Mouse (Mus musculus): ENCODE data around the gene Taf6l. TPM values are rescaled to one million over a fixed set of nuclear protein-coding genes. Genes with fewer than 3 reads are reported as not detected.

The Taf6l gene
- total RNA-seq, 2 experiments from 2014 or later, result 7.2 to 8.9 TPM

- intact Hi-C loops (cut with DNase I), result no loop called here
- no peak for DNase-seq
Measured at GRCm38 (mm10) chr19:8798947-8799315, 12.7 kb upstream of the Taf6l start.

GRCm38 (mm10) chr19:8798264-8798946, 12.2 kb upstream of the Taf6l start, which contains the start of gene Polr2g:
Gene Polr2g, minus strand, starts transcription at chr19:8798577.
- intact Hi-C loops (cut with DNase I), result no loop called here
- peak; percentile 91 to 92 for DNase-seq

- no peak for DNase-seq
- intact Hi-C loops (cut with DNase I), result no loop called here
Measured at GRCm38 (mm10) chr19:8790171-8790570, 4.0 kb upstream of the Taf6l start.

DNA sequence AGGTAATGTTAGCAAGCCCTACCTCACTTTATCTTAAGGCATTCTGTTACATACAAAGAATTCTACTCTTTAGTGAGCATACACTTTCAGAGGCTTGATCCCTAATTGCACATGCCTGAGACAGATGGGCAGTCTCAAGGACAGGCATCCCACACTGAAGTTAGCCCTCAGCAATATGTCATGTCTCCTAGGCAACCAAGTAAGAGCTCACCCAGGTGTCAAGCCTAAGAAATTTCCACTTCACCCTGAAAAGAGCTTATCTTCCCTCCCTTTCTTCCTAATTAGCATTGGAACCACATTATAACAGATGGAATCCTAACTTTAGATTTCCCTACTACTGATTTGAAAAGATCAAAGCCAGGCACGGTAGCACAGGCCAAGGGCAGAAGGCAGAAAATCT, 3.0 kb upstream of the Taf6l start:
- no peak for DNase-seq
- intact Hi-C loops (cut with DNase I), result no loop called here

- intact Hi-C loops (cut with DNase I), result no loop called here
Measured at GRCm38 (mm10) chr19:8788521-8788920, 2.3 kb upstream of the Taf6l start.

GRCm38 (mm10) chr19:8774951-8775421, 11.2 kb downstream of the Taf6l start:
- DNase-seq, result no peak
- intact Hi-C loops (cut with DNase I), result loop anchor here (5.0 kb wide), 1 partner anchor 42 kb away; the partner anchor contains the start of gene Ttc9c

More at GRCm38 (mm10) chr19:8788521-8788920, 2.3 kb upstream of the Taf6l start:
- DNase-seq, result no peak

DNA sequence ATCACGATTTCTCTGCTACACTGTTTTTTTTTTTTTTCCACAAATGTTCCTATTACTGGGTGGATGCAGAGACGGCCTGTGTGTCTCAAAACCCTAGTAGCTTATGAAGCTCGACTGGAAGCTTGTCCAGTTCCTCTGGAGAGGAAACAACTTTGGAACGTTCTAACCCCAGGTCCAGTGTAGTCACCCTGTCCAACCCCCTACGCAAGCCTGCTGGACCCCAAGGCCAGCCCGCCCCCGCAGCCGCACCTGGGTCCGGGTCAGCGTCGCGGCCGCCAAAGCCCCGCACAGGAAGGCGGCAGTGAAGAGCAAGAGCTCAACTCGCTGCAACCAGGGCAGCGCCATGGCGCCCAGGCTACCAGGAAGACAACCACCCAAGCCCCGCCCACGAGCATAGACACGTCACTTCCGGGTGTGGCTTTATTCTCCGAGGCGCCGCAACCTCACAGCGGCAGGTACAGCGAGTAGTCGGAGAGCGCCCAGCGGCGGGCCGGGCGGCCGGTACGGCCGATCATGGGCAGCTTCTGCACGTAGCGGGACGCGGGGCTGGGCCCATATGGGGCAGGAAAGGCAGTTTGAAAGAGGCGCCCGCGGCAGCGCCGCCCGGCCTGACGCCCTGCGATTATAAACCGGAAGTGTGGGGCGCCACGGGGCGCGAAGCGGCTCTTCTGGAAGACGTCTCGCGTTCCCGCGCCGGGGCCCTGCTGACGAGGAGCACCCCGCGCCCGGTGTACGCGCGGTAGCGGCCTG, 12.0 kb downstream of the Taf6l start, which contains the start of gene Tmem179b:
TSS of gene Tmem179b (minus strand) at position 382 of the 750 bp plus-strand sequence.
- DNase-seq, result peak; percentile 95 to 97
- intact Hi-C loops (cut with DNase I), result loop anchor here (5.0 kb wide), 1 partner anchor 43 kb away; the partner anchor contains the start of gene Ttc9c

- intact Hi-C loops (cut with DNase I), result loop anchor here (5.0 kb wide), 1 partner anchor 44 kb away; the partner anchor contains the start of gene Ttc9c
- no peak for DNase-seq
Measured at GRCm38 (mm10) chr19:8773409-8773808, 12.8 kb downstream of the Taf6l start.

DNA sequence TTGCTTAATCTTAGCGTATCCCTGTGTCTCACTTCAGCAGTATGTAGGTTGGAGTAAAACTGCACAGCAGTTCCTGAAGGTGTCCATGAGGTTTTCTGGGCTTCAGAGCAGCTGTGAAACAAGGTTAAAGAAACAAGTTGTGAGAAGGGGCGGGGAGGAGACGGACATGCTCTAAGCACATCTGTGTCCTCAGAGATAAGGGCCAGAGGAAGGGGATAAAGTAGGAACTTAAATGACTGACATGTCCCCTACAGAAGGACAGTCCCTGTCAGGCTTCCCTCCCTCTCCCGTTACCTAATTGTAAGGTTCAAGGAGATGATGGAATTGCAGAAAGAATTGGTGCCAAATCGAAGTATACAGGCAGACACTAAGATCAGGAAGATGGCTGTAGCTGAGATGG, 13.2 kb downstream of the Taf6l start:
- no peak for DNase-seq
- intact Hi-C loops (cut with DNase I), result loop anchor here (5.0 kb wide), 1 partner anchor 44 kb away; the partner anchor contains the start of gene Ttc9c

DNA sequence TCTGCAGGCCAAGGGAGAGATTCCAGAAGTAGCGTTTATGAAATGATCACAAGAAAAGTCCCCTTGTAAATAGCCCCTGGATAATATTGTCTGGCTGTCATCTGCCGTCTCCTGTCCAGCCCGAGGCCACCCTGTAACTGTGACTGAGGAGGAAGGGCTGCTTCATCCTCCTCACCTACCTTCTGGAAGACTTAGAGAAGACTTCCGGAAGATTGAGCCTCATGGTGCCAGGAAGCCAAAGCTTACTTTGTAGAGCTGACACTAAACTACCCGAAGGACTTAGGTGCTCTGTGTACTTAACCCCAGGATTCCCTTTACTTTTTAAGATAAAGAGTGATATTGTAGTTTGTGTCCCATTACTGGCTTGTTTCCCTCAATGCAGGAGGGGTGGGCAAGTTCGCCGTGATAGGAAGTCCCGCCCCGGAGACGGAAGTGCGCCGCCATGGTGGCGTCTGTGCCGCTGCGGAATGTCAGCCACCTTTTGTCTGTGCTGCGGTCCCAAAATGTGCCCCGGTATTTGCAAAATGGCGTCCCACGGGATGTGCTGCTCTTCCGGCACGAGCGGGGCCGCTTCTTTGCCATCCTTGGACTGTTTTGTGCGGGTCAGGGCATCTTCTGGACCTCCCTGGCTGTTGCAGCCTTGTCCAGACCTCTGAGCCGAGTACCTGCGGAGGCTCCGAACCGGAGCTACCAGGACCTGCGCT, 15.5 kb downstream of the Taf6l start, which contains the start of gene Tmem223:
TSS of gene Tmem223 (plus strand) at position 430 of the 704 bp plus-strand sequence.
- peak; percentile 83 to 88 for DNase-seq
- intact Hi-C loops (cut with DNase I), result loop anchor here (5.0 kb wide), 1 partner anchor 47 kb away; the partner anchor contains the start of gene Ttc9c

DNA sequence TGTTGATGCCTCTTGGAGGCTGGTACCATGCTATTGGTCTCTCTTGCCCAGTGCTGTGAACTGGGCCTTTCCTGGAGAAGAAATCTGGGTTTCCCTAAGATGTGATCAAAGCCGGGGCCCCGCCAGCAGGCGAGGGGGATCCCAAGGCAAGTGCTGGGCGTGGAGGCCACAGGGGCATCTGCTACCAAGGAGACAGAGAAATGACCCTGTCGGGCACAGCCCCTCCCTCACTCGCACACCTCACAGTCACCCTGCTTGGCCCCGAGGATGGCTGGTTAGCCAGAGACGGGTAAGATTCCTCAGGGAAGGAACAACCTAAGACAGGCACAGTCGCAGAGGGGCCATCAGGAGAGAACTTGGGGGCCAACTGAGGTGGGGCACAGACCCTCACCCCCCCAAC, 20.7 kb downstream of the Taf6l start:
- intact Hi-C loops (cut with DNase I), result no loop called here
- DNase-seq, result no peak

DNA sequence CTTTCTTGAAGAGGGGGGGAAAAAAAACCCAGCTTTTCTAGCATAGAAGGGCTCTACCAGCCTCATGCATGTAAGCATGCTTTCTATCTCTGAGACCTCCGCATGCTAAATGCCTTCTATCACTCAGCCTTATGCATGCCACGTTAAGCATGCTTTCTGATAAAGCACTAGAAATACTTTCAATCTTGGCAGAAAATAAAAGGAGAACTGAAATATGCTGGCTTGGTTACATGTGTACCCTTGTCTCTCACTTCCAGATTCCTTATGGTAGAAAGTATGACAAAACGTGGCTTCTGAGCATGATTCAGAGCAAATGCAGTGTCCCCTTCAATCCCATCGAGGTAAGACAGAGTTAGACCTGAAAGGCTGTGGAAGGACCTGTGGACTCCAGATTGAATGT, 22.9 kb downstream of the Taf6l start:
- intact Hi-C loops (cut with DNase I), result no loop called here
- no peak for DNase-seq

DNA sequence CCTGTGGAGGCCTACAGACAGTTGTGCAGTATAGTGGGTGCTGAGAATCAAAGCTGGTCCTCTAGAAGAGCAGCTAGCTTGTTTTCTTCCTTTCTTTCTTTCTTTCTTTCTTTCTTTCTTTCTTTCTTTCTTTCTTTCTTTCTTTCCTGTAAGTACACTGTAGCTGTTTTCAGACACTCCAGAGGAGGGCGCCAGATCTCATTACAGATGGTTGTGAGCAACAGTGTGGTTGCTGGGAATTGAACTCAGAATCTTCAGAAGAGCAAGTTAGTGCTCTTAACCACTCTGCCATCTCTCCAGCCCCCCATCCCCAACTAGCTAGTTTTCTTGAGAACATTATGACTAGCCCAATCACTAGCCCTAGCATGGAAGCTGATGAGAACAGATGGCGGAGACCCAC, 25.5 kb downstream of the Taf6l start:
- intact Hi-C loops (cut with DNase I), result no loop called here
- no peak for DNase-seq

DNA sequence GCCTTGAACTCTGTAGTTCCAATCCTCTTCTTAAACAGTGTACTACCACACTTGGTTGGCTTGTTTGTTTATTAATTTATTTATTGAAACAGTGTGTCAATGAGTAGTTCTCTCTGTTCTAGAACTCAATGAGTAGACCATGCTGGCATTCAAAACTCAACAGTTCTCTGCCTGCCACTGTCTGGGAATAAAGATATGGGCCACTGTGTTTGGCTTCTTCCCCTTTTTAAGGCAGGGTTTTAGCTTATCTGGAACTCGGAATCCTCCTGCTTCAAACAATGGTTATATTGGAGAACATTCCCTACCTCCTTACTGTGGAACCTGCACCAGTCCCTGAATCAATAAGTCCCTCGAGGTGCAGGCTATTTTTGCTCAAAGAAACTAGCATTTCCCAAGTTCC, 27.3 kb downstream of the Taf6l start:
- intact Hi-C loops (cut with DNase I), result no loop called here

GRCm38 (mm10) chr19:8757471-8757998, 28.7 kb downstream of the Taf6l start:
- no peak for DNase-seq
- intact Hi-C loops (cut with DNase I), result no loop called here

More for the DNA sequence above, 27.3 kb downstream of the Taf6l start:
- DNase-seq, result no peak

DNA sequence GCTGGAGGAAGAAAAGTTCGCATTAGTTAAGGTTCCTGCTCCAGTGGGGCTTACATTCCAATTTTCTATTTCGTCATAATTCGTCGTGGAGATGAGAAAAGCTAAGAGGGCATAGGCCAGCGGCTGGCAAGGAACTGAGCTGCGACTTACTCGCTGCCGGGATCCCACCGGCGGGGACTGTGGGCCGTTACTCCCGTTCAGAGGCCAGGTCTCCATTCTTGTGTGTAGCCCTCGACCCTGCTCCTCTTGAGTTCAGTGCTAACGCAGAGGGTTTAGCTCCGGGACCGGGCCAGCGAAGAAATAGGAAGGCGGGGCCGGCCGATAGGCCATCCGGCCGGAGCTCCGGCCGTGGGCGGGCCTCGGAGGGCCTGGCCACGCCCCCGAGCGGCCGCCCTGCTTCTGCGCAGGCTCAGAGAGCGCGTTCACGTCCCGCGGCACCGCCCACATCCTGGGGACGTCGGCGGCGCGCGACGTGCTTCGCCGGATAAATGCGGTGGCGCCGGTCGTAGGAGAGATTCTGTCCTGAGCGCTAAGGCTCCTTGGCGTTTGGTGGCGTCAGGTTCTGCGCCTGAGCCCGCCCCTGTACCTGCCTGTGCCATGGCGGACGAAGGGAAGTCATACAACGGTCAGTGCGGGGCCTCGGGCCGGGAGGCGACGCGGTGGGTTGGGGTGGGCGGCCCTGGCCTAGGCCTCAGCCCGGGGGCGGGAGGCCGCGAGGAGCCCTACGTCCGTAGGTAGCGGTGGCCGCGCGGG, 29.4 kb downstream of the Taf6l start, which contains the start of gene Nxf1:
TSS of gene Nxf1 (plus strand) at position 439 of the 753 bp plus-strand sequence.
- DNase-seq, result peak; percentile 96
- intact Hi-C loops (cut with DNase I), result no loop called here

DNA sequence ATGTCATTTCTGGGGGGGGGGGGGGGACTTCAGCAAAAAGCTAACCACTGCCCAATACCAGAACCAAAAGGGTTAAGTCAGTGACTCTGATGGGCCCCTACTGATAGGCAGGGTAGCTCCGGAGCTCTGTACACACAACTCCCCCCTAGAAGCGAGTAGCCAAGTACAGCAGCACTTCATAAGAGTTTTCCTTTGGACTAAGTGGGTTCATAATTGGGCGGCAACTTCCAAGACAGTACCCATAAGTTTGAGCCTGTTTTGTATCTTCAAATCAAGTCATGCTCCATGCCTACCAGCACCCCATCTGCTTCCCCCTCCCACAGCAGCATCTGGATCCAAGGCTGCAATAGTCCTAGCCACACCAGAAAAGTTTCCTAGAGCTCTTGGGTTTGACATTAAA, 30.6 kb downstream of the Taf6l start:
- intact Hi-C loops (cut with DNase I), result no loop called here

GRCm38 (mm10) chr19:8747368-8747767, 38.8 kb downstream of the Taf6l start:
- intact Hi-C loops (cut with DNase I), result no loop called here
- DNase-seq, result no peak

More for the DNA sequence above, 30.6 kb downstream of the Taf6l start:
- no peak for DNase-seq

GRCm38 (mm10) chr19:8745382-8745781, 40.8 kb downstream of the Taf6l start:
- intact Hi-C loops (cut with DNase I), result no loop called here

More at GRCm38 (mm10) chr19:8745382-8745781, 40.8 kb downstream of the Taf6l start:
- DNase-seq, result no peak
